Mouse (Mus musculus) intestine, postnatal 0 days (tissue): ENCODE measurements around the gene Ifnab. TPM values are rescaled to one million over a fixed set of nuclear protein-coding genes. Genes with fewer than 3 reads are reported as not detected.

ENCODE experiments used
- ATAC-seq: fragments of 200-750 bp; cut with Nextera tagmentation; 2 replicates; pipeline ENCODE4 v1.8.0; 2017; ENCODE audit warnings: mild to moderate bottlenecking, moderate TSS enrichment, moderate library complexity
- H3K27ac ChIP-seq: fragments of 300-500 bp; sonication (generic); 2 replicates; pipeline ENCODE4 v1.5.1; 2014; ENCODE audit warnings: mild to moderate bottlenecking, low read depth, low read length, moderate library complexity
- H3K27me3 ChIP-seq: fragments of 300-500 bp; sonication (generic); replicated peaks from 2 replicates; pipeline ENCODE4 v1.6.1; 2014; ENCODE audit warnings: low read length, mixed read lengths; ENCODE audit not compliant: control insufficient read depth, insufficient read depth
- H3K36me3 ChIP-seq: fragments of 300-500 bp; sonication (generic); 2 replicates; pipeline ENCODE4 v1.6.1; 2014; ENCODE audit warnings: mild to moderate bottlenecking, moderate library complexity; ENCODE audit not compliant: control insufficient read depth, insufficient read depth
- H3K4me1 ChIP-seq: fragments of 300-500 bp; sonication (generic); replicated peaks from 2 replicates; pipeline ENCODE4 v1.6.1; 2014; ENCODE audit warnings: antibody characterized with exemption, low read length, mixed read lengths; ENCODE audit not compliant: control insufficient read depth, insufficient read depth
- H3K4me2 ChIP-seq: fragments of 300-500 bp; sonication (generic); replicated peaks from 2 replicates; pipeline ENCODE4 v1.6.1; 2014; ENCODE audit warnings: low read depth, mild to moderate bottlenecking, moderate library complexity
- H3K4me3 ChIP-seq: fragments of 300-500 bp; sonication (generic); 2 replicates; pipeline ENCODE4 v1.5.1; 2014; ENCODE audit warnings: low read depth, low read length
- H3K9ac ChIP-seq: fragments of 300-500 bp; sonication (generic); 2 replicates; pipeline ENCODE4 v1.6.1; 2014; ENCODE audit warnings: mild to moderate bottlenecking, low read depth, low read length
- H3K9me3 ChIP-seq: fragments of 300-500 bp; sonication (generic); 2 replicates; pipeline ENCODE4 v1.6.1; 2016; ENCODE audit warnings: mixed run types; ENCODE audit not compliant: control insufficient read depth
- CTCF ChIP-seq: sonication (generic); IDR thresholded peaks from 2 replicates; pipeline ENCODE4 v1.5.1; 2016; ENCODE audit warnings: low read depth, mild to moderate bottlenecking, control low read depth, antibody characterized with exemption, moderate library complexity
- WGBS: fragments of 180-500 bp; shearing (Covaris S2); extraction: QIAGEN DNeasy Blood & Tissue Kit; methylation state at CpG from one replicate; pipeline ENCODE4 v1.1.7; 2014; 5-methylcytosine and 5-hydroxymethylcytosine counted together
- polyA plus RNA-seq: library from polyadenylated mRNA; unstranded; fragments of >200 nt; fragmentation: Nextera tagmentation; extraction: Ambion mirVana; gene quantifications from 2 replicates; pipeline ENCODE4 v1.2.1, GENCODE M21; 2015

Gene Ifnab
- polyA plus RNA-seq, 1 experiment from 2014 or later = not detected

DNA sequence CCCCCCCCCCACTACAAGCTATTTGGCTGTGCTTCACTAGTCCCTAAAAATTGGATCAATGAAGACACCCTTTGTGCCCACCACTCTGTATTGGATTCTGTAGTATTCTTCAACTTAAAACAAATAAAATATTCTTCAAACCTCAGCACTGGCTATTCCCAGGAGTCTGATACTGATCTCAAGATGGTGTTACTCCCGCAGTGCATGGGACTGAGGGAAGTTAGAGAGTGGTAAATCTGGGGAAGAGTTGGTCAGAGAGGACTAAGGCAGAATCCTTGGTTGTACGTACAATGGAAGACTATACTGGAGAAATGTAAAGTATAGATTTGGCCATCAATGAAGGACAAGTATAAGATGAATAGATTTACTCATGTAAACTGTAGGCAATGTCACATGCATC is 48.6 kb downstream of the Ifnab start:
- WGBS = 28% methylated on average over 2 of the region's 2 CpGs
- Histone ChIP-seq H3K4me2 (no peak overlapping the region), H3K4me3 (no peak overlapping the region), H3K9ac (no peak overlapping the region), H3K36me3 (no peaks in the 10 kb centered on the region), H3K27ac (no peak overlapping the region), H3K27me3 (no peaks in the 10 kb centered on the region), H3K4me1 (no peaks in the 10 kb centered on the region), H3K9me3 (no peaks in the 10 kb centered on the region)
- no peak for ATAC-seq
- TF ChIP-seq CTCF = no peak

DNA sequence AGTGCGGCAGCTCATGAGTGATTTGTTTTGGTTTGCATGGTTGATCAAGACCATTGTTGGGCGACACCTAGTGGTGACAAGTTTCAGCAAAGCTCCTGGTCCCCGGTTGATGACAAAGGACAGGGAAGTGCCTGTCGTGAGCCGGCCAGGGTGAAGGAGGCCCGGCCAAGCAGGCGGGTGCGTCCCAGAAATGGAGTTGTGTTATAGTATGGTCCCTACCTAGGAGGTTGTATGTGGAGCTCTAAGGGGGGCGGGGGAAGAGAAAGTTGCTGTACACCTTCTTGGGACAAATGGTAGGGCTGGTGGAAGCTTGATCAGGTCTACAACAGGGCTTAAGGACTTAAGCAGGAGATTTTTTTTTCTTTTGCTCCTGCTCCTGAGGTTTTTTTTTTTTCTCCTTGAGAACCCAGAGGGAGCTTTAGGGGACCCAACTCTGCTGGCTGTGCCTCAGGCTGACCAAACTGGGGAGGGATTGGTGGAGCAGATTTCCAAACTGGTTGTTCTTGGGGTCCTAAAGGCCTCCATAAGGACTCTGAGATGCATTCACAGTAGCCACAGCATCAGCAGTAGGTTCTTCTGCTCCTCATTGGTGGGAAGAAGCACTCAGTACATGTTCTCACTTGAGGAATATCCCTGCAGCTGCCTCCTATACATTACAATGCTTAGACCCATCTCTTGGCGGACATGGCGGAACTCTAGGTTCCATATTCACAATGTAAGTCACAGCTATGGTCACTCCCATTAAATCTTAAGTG is 49.9 kb downstream of the Ifnab start:
- Histone ChIP-seq H3K9ac (no peak overlapping the region), H3K27me3 (no peaks in the 10 kb centered on the region), H3K9me3 (no peaks in the 10 kb centered on the region), H3K4me2 (peak overlapping the region; percentile 58), H3K4me3 (peak overlapping the region; percentile 39), H3K36me3 (no peaks in the 10 kb centered on the region), H3K4me1 (no peaks in the 10 kb centered on the region), H3K27ac (no peak overlapping the region)
- peak; percentile 91 for ATAC-seq
- peak; percentile 89 for TF ChIP-seq CTCF
- 22% methylated on average over 11 of the region's 11 CpGs for WGBS

DNA sequence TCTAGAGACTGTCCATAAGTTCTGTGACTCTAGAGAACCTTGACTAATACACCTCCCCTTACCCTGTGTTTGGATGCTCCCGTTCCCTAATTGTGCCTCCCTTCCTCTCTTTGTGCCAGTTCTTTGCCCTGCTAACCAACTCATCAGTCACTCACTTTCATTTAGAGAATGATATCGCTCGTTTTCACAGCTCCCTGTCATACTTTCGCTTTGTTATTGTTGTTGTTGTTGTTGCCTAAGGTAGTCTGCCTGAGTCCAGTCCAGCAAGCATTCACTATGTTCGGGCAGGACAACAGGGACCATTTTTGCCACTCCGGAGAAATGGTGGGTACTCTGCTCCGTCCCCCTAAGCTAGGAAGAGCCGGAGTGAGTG is 50.5 kb downstream of the Ifnab start:
- ATAC-seq = no peak
- Histone ChIP-seq H3K27ac (no peak overlapping the region), H3K36me3 (no peaks in the 10 kb centered on the region), H3K9ac (no peak overlapping the region), H3K4me2 (peak overlapping the region; percentile 58), H3K27me3 (no peaks in the 10 kb centered on the region), H3K9me3 (no peaks in the 10 kb centered on the region), H3K4me3 (peak overlapping the region; percentile 39), H3K4me1 (no peaks in the 10 kb centered on the region)
- TF ChIP-seq CTCF = no peak
- WGBS = 55% methylated on average over 8 of the region's 8 CpGs

Other genes with a start within 250 kb of the Ifnab start
- not detected in 2 replicates for gene Ifnb1, start 168.6 kb downstream of the Ifnab start, polyA plus RNA-seq
- gene Ifna15, start 133.1 kb downstream of the Ifnab start, polyA plus RNA-seq = not detected in 2 replicates
- gene Ifna14, start 119.6 kb downstream of the Ifnab start, polyA plus RNA-seq = not detected in 2 replicates
- not detected in 2 replicates for gene Ifna9, start 99.0 kb downstream of the Ifnab start, polyA plus RNA-seq
- gene Ifna12, start 88.0 kb downstream of the Ifnab start, polyA plus RNA-seq = not detected in 2 replicates
- not detected in 2 replicates for gene C87499, start 56.9 kb downstream of the Ifnab start, polyA plus RNA-seq
- gene Ifna13, start 46.9 kb downstream of the Ifnab start, polyA plus RNA-seq = not detected in 2 replicates
- gene Ifna16, start 14.4 kb downstream of the Ifnab start, polyA plus RNA-seq = not detected in 2 replicates
- not detected in 2 replicates for gene Ifna2, start 7.4 kb downstream of the Ifnab start, polyA plus RNA-seq
- 0.16 and 0.43 TPM in 2 replicates for gene Gm26566, start 30.4 kb upstream of the Ifnab start, polyA plus RNA-seq
- 40.5 and 42.5 TPM in 2 replicates for gene Klhl9, start 31.1 kb upstream of the Ifnab start, polyA plus RNA-seq
- not detected in 2 replicates for gene Gm13271, start 63.5 kb upstream of the Ifnab start, polyA plus RNA-seq
- gene Gm13283, start 68.8 kb upstream of the Ifnab start, polyA plus RNA-seq = 0.20 TPM in 1 of 2 replicates, not detected in the other
- 0.13 TPM in 1 of 2 replicates, not detected in the other for gene Gm13290, start 82.5 kb upstream of the Ifnab start, polyA plus RNA-seq
- not detected in 2 replicates for gene Gm13289, start 85.6 kb upstream of the Ifnab start, polyA plus RNA-seq
- gene Gm13272, start 88.5 kb upstream of the Ifnab start, polyA plus RNA-seq = not detected in 2 replicates
- 0.18 TPM in 1 of 2 replicates, not detected in the other for gene Ifnz, start 90.8 kb upstream of the Ifnab start, polyA plus RNA-seq
- not detected in 2 replicates for gene Gm13276, start 94.3 kb upstream of the Ifnab start, polyA plus RNA-seq
- gene Gm13277, start 97.3 kb upstream of the Ifnab start, polyA plus RNA-seq = not detected in 2 replicates
- not detected in 2 replicates for gene Gm13278, start 100.2 kb upstream of the Ifnab start, polyA plus RNA-seq
- gene Gm13275, start 103.1 kb upstream of the Ifnab start, polyA plus RNA-seq = not detected in 2 replicates
- gene Gm13279, start 106.0 kb upstream of the Ifnab start, polyA plus RNA-seq = not detected in 2 replicates
- gene Gm13285, start 108.3 kb upstream of the Ifnab start, polyA plus RNA-seq = 0.37 and 0.42 TPM in 2 replicates
- gene Gm13287, start 111.9 kb upstream of the Ifnab start, polyA plus RNA-seq = not detected in 2 replicates
- not detected in 2 replicates for gene Gm13288, start 114.2 kb upstream of the Ifnab start, polyA plus RNA-seq
- not detected in 2 replicates for gene Ifna7, start 124.9 kb upstream of the Ifnab start, polyA plus RNA-seq
- gene Ifna11, start 128.6 kb upstream of the Ifnab start, polyA plus RNA-seq = not detected in 2 replicates
- gene Ifna6, start 136.1 kb upstream of the Ifnab start, polyA plus RNA-seq = not detected in 2 replicates
- gene Ifna5, start 144.2 kb upstream of the Ifnab start, polyA plus RNA-seq = not detected in 2 replicates
- gene Ifna4, start 150.5 kb upstream of the Ifnab start, polyA plus RNA-seq = not detected in 2 replicates
- not detected in 2 replicates for gene Ifna1, start 158.7 kb upstream of the Ifnab start, polyA plus RNA-seq
- not detected in 2 replicates for gene Ifne, start 188.8 kb upstream of the Ifnab start, polyA plus RNA-seq